Mouse (Mus musculus): Measurements from ENCODE around the gene Pbxip1. TPM values are rescaled to one million over a fixed set of nuclear protein-coding genes. Genes with fewer than 3 reads are reported as not detected.

Gene Pbxip1
- polyA plus RNA-seq, 1 experiment = 91.6 TPM

DNA sequence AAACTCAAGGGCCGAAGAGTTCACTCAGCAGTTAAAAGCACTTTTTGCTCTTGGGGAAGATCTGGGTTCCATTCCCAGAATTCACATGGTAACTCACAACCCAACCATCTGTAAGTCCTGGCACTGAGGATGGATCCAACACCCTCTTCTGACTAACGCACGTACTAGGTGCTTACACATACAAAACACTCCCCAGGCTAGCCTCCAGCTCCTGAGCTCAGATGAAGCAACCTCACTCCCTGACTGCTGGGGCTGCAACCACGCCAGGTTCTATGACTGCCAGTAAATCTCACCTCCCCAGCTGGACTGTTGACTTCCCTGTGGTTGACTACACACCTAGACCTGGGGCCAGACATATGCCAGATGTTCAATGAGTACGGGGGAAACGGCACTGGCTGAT lies 29.6 kb upstream of the Pbxip1 start:
- no peak overlapping the region for H3K4me3 ChIP-seq (ENCODE audit: insufficient read depth, low read length)
- H3K4me1 ChIP-seq (ENCODE audit: control insufficient read depth, insufficient read depth, low read length) = 0 out of 2 replicates have a peak, but pooled peaks cover 5% of the 10 kb centered on the region
- no peak overlapping the region for H3K27ac ChIP-seq (ENCODE audit: insufficient read depth, low read length)
- TF ChIP-seq POLR2A (IDR thresholded peaks at IDR 0.05; ENCODE audit: low read depth, low read length) = no peak
- no peak for TF ChIP-seq CTCF (IDR thresholded peaks at IDR 0.05; ENCODE audit: borderline replicate concordance, insufficient read depth, low read length)

DNA sequence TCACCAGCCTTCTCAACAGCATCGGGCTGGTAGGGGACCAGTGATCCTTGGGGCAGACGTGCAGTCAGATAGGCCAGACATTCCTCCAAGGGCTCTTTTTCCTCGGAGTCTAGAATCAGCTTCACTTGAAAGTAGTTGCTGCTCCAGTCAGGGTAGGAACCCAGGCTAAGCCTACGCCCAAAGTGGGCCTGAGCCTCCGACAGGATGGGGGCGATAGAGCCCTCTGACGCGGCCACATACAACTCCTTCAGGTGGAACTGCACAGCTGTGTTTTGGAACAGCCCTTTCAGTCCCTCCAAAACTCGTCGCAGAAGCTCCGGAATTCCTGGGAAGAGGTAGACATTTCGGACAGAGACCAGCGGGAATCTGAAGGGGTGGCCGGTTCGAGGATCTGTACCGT lies 28.1 kb upstream of the Pbxip1 start:
- H3K4me1 ChIP-seq (ENCODE audit: control insufficient read depth, insufficient read depth, low read length) = 0 out of 2 replicates have a peak, but pooled peaks cover 5% of the 10 kb centered on the region
- TF ChIP-seq POLR2A (IDR thresholded peaks at IDR 0.05; ENCODE audit: low read depth, low read length) (no peak), CTCF (IDR thresholded peaks at IDR 0.05; ENCODE audit: borderline replicate concordance, insufficient read depth, low read length) (no peak)
- H3K27ac ChIP-seq (ENCODE audit: insufficient read depth, low read length) = no peak overlapping the region
- no peak overlapping the region for H3K4me3 ChIP-seq (ENCODE audit: insufficient read depth, low read length)

DNA sequence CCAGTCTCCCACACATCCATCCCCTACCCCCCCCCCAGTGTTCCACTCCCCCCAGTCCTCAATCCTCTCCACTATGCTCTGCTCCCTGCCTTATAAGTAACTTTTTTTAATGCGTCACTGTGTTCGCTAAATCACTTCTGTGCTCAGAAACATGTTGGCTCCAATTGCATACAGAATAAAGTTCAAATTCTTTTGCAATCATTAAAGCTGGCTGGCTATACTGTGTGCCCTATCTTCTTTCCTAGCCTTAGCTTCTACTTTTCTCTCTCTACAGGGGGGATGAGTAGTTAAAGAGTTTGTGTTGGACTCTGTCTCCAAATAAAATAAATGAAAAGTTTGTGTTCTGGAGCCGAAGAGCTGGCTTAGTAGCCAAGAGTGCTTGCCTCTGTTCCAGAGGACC lies 26.8 kb upstream of the Pbxip1 start:
- TF ChIP-seq POLR2A (IDR thresholded peaks at IDR 0.05; ENCODE audit: low read depth, low read length) = no peak
- no peak for TF ChIP-seq CTCF (IDR thresholded peaks at IDR 0.05; ENCODE audit: borderline replicate concordance, insufficient read depth, low read length)
- Histone ChIP-seq H3K27ac (ENCODE audit: insufficient read depth, low read length) (no peak overlapping the region), H3K4me1 (ENCODE audit: control insufficient read depth, insufficient read depth, low read length) (0 out of 2 replicates have a peak, but pooled peaks cover 5% of the 10 kb centered on the region), H3K4me3 (ENCODE audit: insufficient read depth, low read length) (no peak overlapping the region)

DNA sequence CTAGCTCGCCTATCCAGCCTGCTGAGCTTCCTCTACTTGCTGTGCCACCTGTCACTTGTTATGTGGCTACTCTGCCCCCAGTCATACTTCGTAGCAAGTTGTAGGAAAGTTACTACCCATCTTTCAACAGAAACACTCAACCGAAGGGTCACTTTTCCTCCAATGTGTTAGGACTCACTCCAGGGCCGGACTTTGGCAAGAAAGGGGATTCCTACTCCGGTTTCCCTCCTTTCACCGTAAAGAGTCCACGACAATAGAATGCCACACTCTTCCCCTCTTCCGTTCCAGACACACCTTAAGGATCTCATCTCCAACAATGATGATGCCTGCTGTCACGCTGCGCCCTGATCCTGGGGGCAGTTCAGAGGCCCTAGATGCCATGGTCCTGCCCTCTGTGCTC lies 25.6 kb upstream of the Pbxip1 start:
- Histone ChIP-seq H3K27ac (ENCODE audit: insufficient read depth, low read length) (no peak overlapping the region), H3K4me3 (ENCODE audit: insufficient read depth, low read length) (peak overlapping the region; percentile 78), H3K4me1 (ENCODE audit: control insufficient read depth, insufficient read depth, low read length) (0 out of 2 replicates have a peak, but pooled peaks cover 5% of the 10 kb centered on the region)
- TF ChIP-seq POLR2A (IDR thresholded peaks at IDR 0.05; ENCODE audit: low read depth, low read length) = no peak
- no peak for TF ChIP-seq CTCF (IDR thresholded peaks at IDR 0.05; ENCODE audit: borderline replicate concordance, insufficient read depth, low read length)

DNA sequence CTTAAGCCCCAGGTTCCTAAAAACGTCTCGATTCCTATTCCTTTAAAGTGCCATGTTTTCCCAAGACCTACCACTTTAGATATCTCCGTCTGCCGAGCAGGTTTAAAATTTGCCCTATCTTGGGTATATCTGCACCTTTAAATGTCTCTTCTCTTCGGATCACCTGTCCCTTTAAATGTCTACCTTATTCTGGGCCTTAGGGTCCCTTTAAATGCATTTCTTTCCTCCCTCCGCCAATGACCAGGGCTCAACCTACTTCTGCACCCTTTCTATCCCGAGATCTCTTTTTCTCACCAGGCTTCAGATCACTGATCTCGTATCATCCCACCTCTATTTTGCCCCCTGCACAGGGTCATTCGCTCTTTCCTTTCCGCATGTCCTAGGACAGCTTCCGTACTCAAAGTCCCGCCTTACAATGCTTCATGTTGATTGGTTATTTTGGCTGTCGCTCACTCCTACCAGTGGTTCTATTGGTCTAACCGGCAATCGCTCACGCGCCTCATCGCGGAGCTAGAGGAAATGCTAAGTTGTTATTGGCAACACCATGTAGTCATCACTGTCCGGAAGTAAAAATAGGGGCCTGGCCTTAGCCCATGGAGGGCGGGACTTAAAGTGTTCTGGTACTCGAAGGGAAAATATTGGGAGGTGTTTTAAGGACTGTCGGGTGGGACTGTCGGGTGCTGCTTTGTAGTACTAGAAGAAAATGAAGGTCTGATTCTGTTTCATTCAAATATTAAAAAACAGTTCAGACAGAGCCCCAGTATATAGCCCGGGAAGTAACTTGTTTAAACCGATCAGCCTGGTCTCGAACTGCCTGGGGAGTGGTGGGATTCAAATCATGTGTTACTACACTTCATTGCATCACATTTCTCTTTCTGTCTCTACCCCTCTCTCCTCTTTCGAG lies 24.8 kb upstream of the Pbxip1 start, which contains the start of gene Flad1:
Gene Flad1, minus strand, starts transcription at position 381 of the 904 bp plus-strand sequence.
- TF ChIP-seq POLR2A (IDR thresholded peaks at IDR 0.05; ENCODE audit: low read depth, low read length) = peak; percentile 45
- TF ChIP-seq CTCF (IDR thresholded peaks at IDR 0.05; ENCODE audit: borderline replicate concordance, insufficient read depth, low read length) = no peak
- peak within 1 kb of the TSS; percentile 9; the same call in 1 of the 2 replicates for H3K27ac ChIP-seq (ENCODE audit: insufficient read depth, low read length)
- H3K4me3 ChIP-seq (ENCODE audit: insufficient read depth, low read length) = peak within 1 kb of the TSS; percentile 78
- 0 out of 2 replicates have a peak, but pooled peaks cover 5% of the 10 kb centered on the region for H3K4me1 ChIP-seq (ENCODE audit: control insufficient read depth, insufficient read depth, low read length)

DNA sequence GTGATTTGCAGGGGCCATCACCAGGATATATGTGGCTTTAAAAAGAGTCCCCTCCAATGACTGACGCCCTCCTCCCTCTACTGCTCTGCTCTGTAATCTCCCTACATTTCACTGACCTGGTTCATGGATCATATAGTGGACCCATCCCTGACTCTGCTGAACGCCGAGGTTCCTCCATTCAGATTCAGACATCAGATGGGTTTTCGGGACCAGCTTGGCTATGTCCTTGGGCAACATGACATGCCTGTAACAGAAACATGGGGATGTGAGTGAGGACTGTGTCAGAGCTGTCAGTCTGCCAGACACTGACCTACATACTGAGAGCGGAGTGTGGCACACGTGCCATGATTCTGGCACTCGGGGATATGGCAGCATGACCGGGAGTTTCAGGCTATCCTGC lies 20.3 kb upstream of the Pbxip1 start:
- Histone ChIP-seq H3K4me1 (ENCODE audit: control insufficient read depth, insufficient read depth, low read length) (0 out of 2 replicates have a peak, but pooled peaks cover 4% of the 10 kb centered on the region), H3K4me3 (ENCODE audit: insufficient read depth, low read length) (0 out of 2 replicates have a peak overlapping the region, but pooled peaks have one; percentile 29), H3K27ac (ENCODE audit: insufficient read depth, low read length) (no peak overlapping the region)
- TF ChIP-seq POLR2A (IDR thresholded peaks at IDR 0.05; ENCODE audit: low read depth, low read length) = no peak
- no peak for TF ChIP-seq CTCF (IDR thresholded peaks at IDR 0.05; ENCODE audit: borderline replicate concordance, insufficient read depth, low read length)

DNA sequence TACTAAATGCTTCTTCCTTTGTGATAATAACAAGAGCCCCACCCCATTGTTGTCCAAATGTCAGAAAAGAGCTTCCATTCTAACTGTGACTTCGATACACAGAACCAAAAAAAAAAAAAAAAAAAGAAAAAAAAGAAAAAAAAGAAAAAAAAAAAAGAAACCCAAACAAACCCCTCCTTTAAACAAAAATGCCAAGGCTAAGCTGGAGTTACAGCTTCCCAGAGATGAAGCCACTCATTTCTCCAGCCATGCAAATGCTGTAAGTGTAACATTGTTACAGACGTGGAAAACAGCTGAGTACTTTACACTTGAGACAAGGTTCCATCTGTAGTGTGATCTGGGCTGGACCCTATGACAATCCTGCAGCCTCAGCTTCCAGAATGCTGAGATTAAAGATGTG lies 19.4 kb upstream of the Pbxip1 start:
- 0 out of 2 replicates have a peak, but pooled peaks cover 4% of the 10 kb centered on the region for H3K4me1 ChIP-seq (ENCODE audit: control insufficient read depth, insufficient read depth, low read length)
- H3K27ac ChIP-seq (ENCODE audit: insufficient read depth, low read length) = peak overlapping the region; percentile 87
- no peak for TF ChIP-seq CTCF (IDR thresholded peaks at IDR 0.05; ENCODE audit: borderline replicate concordance, insufficient read depth, low read length)
- TF ChIP-seq POLR2A (IDR thresholded peaks at IDR 0.05; ENCODE audit: low read depth, low read length) = 0 out of 2 replicates have a peak, but pooled peaks have one; percentile 35

DNA sequence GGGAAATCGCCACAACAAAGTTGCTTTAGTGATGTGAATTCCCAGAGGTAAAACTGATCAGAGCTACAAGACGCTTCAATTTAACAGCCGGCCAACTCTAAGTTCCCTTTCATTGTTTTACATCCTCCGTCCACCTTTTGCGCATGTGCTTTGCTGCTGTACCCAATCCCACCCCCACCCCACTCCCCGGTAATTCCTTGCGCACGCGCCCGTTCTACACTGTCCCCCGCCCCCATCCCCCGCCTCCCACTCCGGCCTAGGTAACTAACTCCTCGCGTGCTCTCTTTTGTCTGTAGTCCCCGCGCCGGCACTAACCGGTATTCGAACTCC lies 18.7 kb upstream of the Pbxip1 start:
- H3K4me1 ChIP-seq (ENCODE audit: control insufficient read depth, insufficient read depth, low read length) = 0 out of 2 replicates have a peak, but pooled peaks cover 4% of the 10 kb centered on the region
- TF ChIP-seq CTCF (IDR thresholded peaks at IDR 0.05; ENCODE audit: borderline replicate concordance, insufficient read depth, low read length) = no peak
- TF ChIP-seq POLR2A (IDR thresholded peaks at IDR 0.05; ENCODE audit: low read depth, low read length) = peak; percentile 38
- H3K27ac ChIP-seq (ENCODE audit: insufficient read depth, low read length) = peak overlapping the region; percentile 87
- peak overlapping the region; percentile 95 for H3K4me3 ChIP-seq (ENCODE audit: insufficient read depth, low read length)

More for the DNA sequence above, 19.4 kb upstream of the Pbxip1 start:
- peak overlapping the region; percentile 95 for H3K4me3 ChIP-seq (ENCODE audit: insufficient read depth, low read length)

DNA sequence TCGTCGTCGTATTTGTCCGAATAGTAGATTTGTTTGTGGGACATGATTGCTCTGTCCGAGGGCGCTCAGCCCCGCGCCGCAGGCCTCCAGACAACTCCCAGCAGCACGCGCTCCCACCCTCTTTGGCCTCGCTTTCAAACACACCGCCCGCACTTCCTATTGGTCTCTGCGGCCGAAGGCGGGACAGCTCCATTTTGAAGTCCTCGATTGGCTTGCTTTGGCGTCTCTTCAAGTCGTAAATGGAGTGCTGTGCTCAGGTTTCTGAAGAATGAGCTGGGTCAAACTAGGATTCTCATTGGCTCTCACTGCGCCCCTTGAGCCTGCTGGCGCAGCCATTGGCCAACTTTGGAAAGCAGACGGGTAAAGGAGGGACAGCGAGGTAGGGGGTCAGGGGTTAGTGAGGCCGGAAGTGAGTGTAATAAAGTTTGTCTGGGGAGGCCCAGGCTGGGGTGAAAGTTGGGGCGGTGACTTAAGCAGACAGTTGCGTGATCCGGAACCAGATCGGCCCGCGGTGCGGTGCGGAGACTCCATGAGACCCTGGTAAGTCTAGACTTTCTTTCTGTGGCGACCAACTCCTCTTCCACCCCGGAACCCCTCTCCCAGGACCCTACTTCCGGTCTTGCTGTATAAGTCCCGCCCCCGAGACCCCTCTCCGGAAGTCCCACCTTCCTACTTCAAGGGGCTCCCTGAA lies 18.2 kb upstream of the Pbxip1 start, which contains the start of the genes Cks1b and Shc1:
Gene Cks1b, minus strand, starts transcription at position 214 of the 691 bp plus-strand sequence.
Gene Shc1, plus strand, starts transcription at position 274 of the 691 bp plus-strand sequence.
- peak within 1 kb of the TSS; percentile 99 for H3K27ac ChIP-seq (ENCODE audit: insufficient read depth, low read length)
- TF ChIP-seq POLR2A (IDR thresholded peaks at IDR 0.05; ENCODE audit: low read depth, low read length) = peak; percentile 39
- TF ChIP-seq CTCF (IDR thresholded peaks at IDR 0.05; ENCODE audit: borderline replicate concordance, insufficient read depth, low read length) = no peak
- H3K4me1 ChIP-seq (ENCODE audit: control insufficient read depth, insufficient read depth, low read length) = 0 out of 2 replicates have a peak, but pooled peaks cover 4% of the 10 kb centered on the region
- H3K4me3 ChIP-seq (ENCODE audit: insufficient read depth, low read length) = peak within 1 kb of the TSS; percentile 95

All from embryonic fibroblast, embryonic 13.5 days (primary cell).